8 mouse cellular contexts compared by ENCODE assay signal in genomic region chr19:6954046-6954445, GRCm38 (mm10). TPM values are rescaled to one million over a fixed set of nuclear protein-coding genes. Genes with fewer than 3 reads are reported as not detected.
A peak's percentile ranks its signal among the peaks of the same experiment; 100 is the strongest.
DNase-seq lines count a peak whose midpoint lies in the region; ATAC-seq and TF ChIP-seq lines count a peak whose summit lies in the region.

No protein-coding gene starts in this region.

- no peak overlapping the region for H3K27ac ChIP-seq in forebrain, postnatal 0 days (ENCODE audit: low read depth, low read length)
- H3K27ac ChIP-seq in forebrain, embryonic 14.5 days (ENCODE audit: low read depth, low read length): no peak overlapping the region

- no peak overlapping the region for H3K4me2 ChIP-seq in forebrain, postnatal 0 days (ENCODE audit: low read depth)
- no peak overlapping the region for H3K4me2 ChIP-seq in forebrain, embryonic 14.5 days (ENCODE audit: low read length)

- H3K27me3 ChIP-seq in forebrain, postnatal 0 days (ENCODE audit: insufficient read depth, low read length): no peaks in the 10 kb centered on the region
- H3K27me3 ChIP-seq in forebrain, embryonic 14.5 days (replicated peaks; ENCODE audit: control insufficient read depth, insufficient read depth, low read length): no peaks in the 10 kb centered on the region

- peaks cover 12% of the 10 kb centered on the region; the same call in 1 of the 2 replicates for H3K4me1 ChIP-seq in forebrain, postnatal 0 days (ENCODE audit: insufficient read depth)
- H3K4me1 ChIP-seq in forebrain, embryonic 14.5 days (ENCODE audit: control insufficient read depth, insufficient read depth, low read length): peaks cover 12% of the 10 kb centered on the region

- H3K36me3 ChIP-seq in forebrain, postnatal 0 days (ENCODE audit: insufficient read depth): peaks cover 7% of the 10 kb centered on the region; the same call in 1 of the 2 replicates
- peaks cover 12% of the 10 kb centered on the region; the same call in 1 of the 2 replicates for H3K36me3 ChIP-seq in forebrain, embryonic 14.5 days (ENCODE audit: control insufficient read depth, insufficient read depth, low read length)

- H3K9ac ChIP-seq in forebrain, postnatal 0 days: no peak overlapping the region
- no peak overlapping the region for H3K9ac ChIP-seq in forebrain, embryonic 14.5 days (ENCODE audit: low read length)

- WGBS in forebrain, postnatal 0 days: 48% methylated on average over 9 of the region's 9 CpGs
- whole genome bisulfite sequencing in forebrain, embryonic 14.5 days: 58% methylated on average over 9 of the region's 9 CpGs

- no peaks in the 10 kb centered on the region for H3K9me3 ChIP-seq in forebrain, postnatal 0 days (ENCODE audit: low read length)
- H3K9me3 ChIP-seq in forebrain, embryonic 14.5 days (replicated peaks; ENCODE audit: control insufficient read depth, low read length): no peaks in the 10 kb centered on the region

- H3K4me3 ChIP-seq in forebrain, postnatal 0 days (ENCODE audit: low read depth, low read length): no peak overlapping the region
- H3K4me3 ChIP-seq in forebrain, embryonic 14.5 days (ENCODE audit: low read depth, low read length): no peak overlapping the region

- TF ChIP-seq CTCF in forebrain, postnatal 0 days (IDR thresholded peaks at IDR 0.05; ENCODE audit: low read depth): peak; percentile 45

- ATAC-seq in forebrain, postnatal 0 days: no peak
- no peak for ATAC-seq in forebrain, embryonic 14.5 days
- ATAC-seq in activated CD4-positive, CD25-positive, alpha-beta regulatory T cell, adult 4 months: no peak

- DNase-seq in forebrain, postnatal 0 days: no peak
- DNase-seq in forebrain, embryonic 14.5 days (ENCODE audit: low spot score): no peak
- DNase-seq in spleen, postnatal 4 days (ENCODE audit: low spot score in 2 of 2): peak; percentile 48 to 78
- no peak for DNase-seq in spleen, adult 18-20 months
- peak; percentile 78 for DNase-seq in kidney, postnatal 10 days
- peak; percentile 15 for DNase-seq in thymus, postnatal 0 days (ENCODE audit: low spot score)
- no peak for DNase-seq in gastrocnemius, adult 18-20 months (ENCODE audit: low spot score)

RNA-seq across cellular contexts. Expression of gene Gpr137, which starts 11.8 kb away (rescaled TPM):
- total RNA-seq in forebrain, postnatal 0 days (2014; rRNA removed): 65.4 and 75.2 TPM in 2 replicates
- 68.5 and 77.6 TPM in 2 replicates for polyA plus RNA-seq in forebrain, postnatal 0 days (2015; fragmentation: Nextera tagmentation; extraction: Ambion mirVana)
- 38.1 and 45.0 TPM in 2 replicates for polyA plus RNA-seq in forebrain, embryonic 14.5 days (2014; fragmentation: Nextera tagmentation; extraction: Ambion mirVana)
- polyA plus RNA-seq in thymus, postnatal 0 days (2015; fragmentation: Nextera tagmentation; extraction: Ambion mirVana): 12.3 and 19.5 TPM in 2 replicates
- polyA plus RNA-seq in activated CD4-positive, CD25-positive, alpha-beta regulatory T cell, adult 4 months (2017; shearing (Covaris generic)): 10 to 100 TPM in 1 of 2 experiments, 1 to 10 TPM in 1; 9.8 to 11.5 TPM
- 10 to 100 TPM; 10.0 to 10.4 TPM for total RNA-seq in gastrocnemius, adult 18-20 months (2021)

RNA-seq across cellular contexts. Expression of gene Bad, which starts 12.4 kb away (rescaled TPM):
- 56.5 and 94.9 TPM in 2 replicates for total RNA-seq in forebrain, postnatal 0 days (2014; rRNA removed)
- 95.3 and 111 TPM in 2 replicates for polyA plus RNA-seq in forebrain, postnatal 0 days (2015; fragmentation: Nextera tagmentation; extraction: Ambion mirVana)
- polyA plus RNA-seq in forebrain, embryonic 14.5 days (2014; fragmentation: Nextera tagmentation; extraction: Ambion mirVana): 77.0 and 81.1 TPM in 2 replicates
- polyA plus RNA-seq in thymus, postnatal 0 days (2015; fragmentation: Nextera tagmentation; extraction: Ambion mirVana): 66.7 and 69.9 TPM in 2 replicates
- polyA plus RNA-seq in activated CD4-positive, CD25-positive, alpha-beta regulatory T cell, adult 4 months (2017; shearing (Covaris generic)): 10 to 100 TPM; 42.6 to 60.5 TPM
- 10 to 100 TPM in 1 of 2 experiments, 1 to 10 TPM in 1; 9.7 to 12.2 TPM for total RNA-seq in gastrocnemius, adult 18-20 months (2021)

RNA-seq across cellular contexts. Expression of gene Kcnk4, which starts 19.7 kb away (rescaled TPM):
- total RNA-seq in forebrain, postnatal 0 days (2014; rRNA removed): 8.8 and 12.7 TPM in 2 replicates
- polyA plus RNA-seq in forebrain, postnatal 0 days (2015; fragmentation: Nextera tagmentation; extraction: Ambion mirVana): 8.6 and 8.7 TPM in 2 replicates
- 0.77 and 0.98 TPM in 2 replicates for polyA plus RNA-seq in forebrain, embryonic 14.5 days (2014; fragmentation: Nextera tagmentation; extraction: Ambion mirVana)
- 3.6 and 5.0 TPM in 2 replicates for polyA plus RNA-seq in thymus, postnatal 0 days (2015; fragmentation: Nextera tagmentation; extraction: Ambion mirVana)
- polyA plus RNA-seq in activated CD4-positive, CD25-positive, alpha-beta regulatory T cell, adult 4 months (2017; shearing (Covaris generic)): not detected
- not detected for total RNA-seq in gastrocnemius, adult 18-20 months (2021)

RNA-seq across cellular contexts. Expression of gene Ppp1r14b, which starts 20.7 kb away (rescaled TPM):
- total RNA-seq in forebrain, postnatal 0 days (2014; rRNA removed): 226 and 269 TPM in 2 replicates
- polyA plus RNA-seq in forebrain, postnatal 0 days (2015; fragmentation: Nextera tagmentation; extraction: Ambion mirVana): 201 and 269 TPM in 2 replicates
- 180 and 194 TPM in 2 replicates for polyA plus RNA-seq in forebrain, embryonic 14.5 days (2014; fragmentation: Nextera tagmentation; extraction: Ambion mirVana)
- 421 and 425 TPM in 2 replicates for polyA plus RNA-seq in thymus, postnatal 0 days (2015; fragmentation: Nextera tagmentation; extraction: Ambion mirVana)
- 10 to 100 TPM; 14.2 to 26.1 TPM for polyA plus RNA-seq in activated CD4-positive, CD25-positive, alpha-beta regulatory T cell, adult 4 months (2017; shearing (Covaris generic))
- total RNA-seq in gastrocnemius, adult 18-20 months (2021): 100 to 1,000 TPM; 117 to 145 TPM

RNA-seq across cellular contexts. Expression of gene Plcb3, which starts 22.2 kb away (rescaled TPM):
- 12.8 and 13.1 TPM in 2 replicates for total RNA-seq in forebrain, postnatal 0 days (2014; rRNA removed)
- 7.3 and 10.0 TPM in 2 replicates for polyA plus RNA-seq in forebrain, postnatal 0 days (2015; fragmentation: Nextera tagmentation; extraction: Ambion mirVana)
- polyA plus RNA-seq in forebrain, embryonic 14.5 days (2014; fragmentation: Nextera tagmentation; extraction: Ambion mirVana): 6.7 and 7.7 TPM in 2 replicates
- 6.2 and 7.3 TPM in 2 replicates for polyA plus RNA-seq in thymus, postnatal 0 days (2015; fragmentation: Nextera tagmentation; extraction: Ambion mirVana)
- 1 to 10 TPM; 3.2 to 5.1 TPM for polyA plus RNA-seq in activated CD4-positive, CD25-positive, alpha-beta regulatory T cell, adult 4 months (2017; shearing (Covaris generic))
- 10 to 100 TPM; 10.2 to 11.3 TPM for total RNA-seq in gastrocnemius, adult 18-20 months (2021)

Comparison
In these comparisons a context has a peak if more than half of its experiments do, and no peak if none do; other contexts are left out.
1. DNase-seq: peak in spleen, postnatal 4 days (2 of 2), kidney, postnatal 10 days (single experiment) and thymus, postnatal 0 days (single experiment); none in forebrain, postnatal 0 days (single experiment), forebrain, embryonic 14.5 days (single experiment), spleen, adult 18-20 months (0 of 2) and gastrocnemius, adult 18-20 months (single experiment).